Mouse (Mus musculus): ENCODE data around the gene Bckdk. TPM values are rescaled to one million over a fixed set of nuclear protein-coding genes. Genes with fewer than 3 reads are reported as not detected.
"Not testable (repeated sequence)": the region's sequence is repeated elsewhere in the genome, so short reads cannot be mapped to it uniquely, and the experiment has no call there.

The Bckdk gene
- total RNA-seq, 1 experiment from 2014 or later: 10.0 TPM

GRCm38 (mm10) chr7:127894480-127894879 lies 9.4 kb upstream of the Bckdk start:
- no peak for ATAC-seq (replicated peaks; ENCODE audit: insufficient number of reproducible peaks, low FRiP score, low TSS enrichment, poor library complexity, severe bottlenecking)

GRCm38 (mm10) chr7:127895442-127895841 lies 8.4 kb upstream of the Bckdk start, which contains the start of the genes Gm21974 and Vkorc1:
Gm21974 (minus strand) TSS chr7:127895454.
Vkorc1 (minus strand) TSS chr7:127895617.
- ATAC-seq (replicated peaks; ENCODE audit: insufficient number of reproducible peaks, low FRiP score, low TSS enrichment, poor library complexity, severe bottlenecking): peak; percentile 92

- not testable (repeated sequence) for ATAC-seq (replicated peaks; ENCODE audit: insufficient number of reproducible peaks, low FRiP score, low TSS enrichment, poor library complexity, severe bottlenecking)
These were observed 8.0 kb upstream of the Bckdk start for GRCm38 (mm10) chr7:127895891-127896290.

- 0 out of 2 replicates have a peak, but pooled peaks have one; percentile 30 for ATAC-seq (replicated peaks; ENCODE audit: insufficient number of reproducible peaks, low FRiP score, low TSS enrichment, poor library complexity, severe bottlenecking)
These were observed 7.5 kb upstream of the Bckdk start for GRCm38 (mm10) chr7:127896384-127896783.

GRCm38 (mm10) chr7:127897542-127897941 lies 6.3 kb upstream of the Bckdk start:
- no peak for ATAC-seq (replicated peaks; ENCODE audit: insufficient number of reproducible peaks, low FRiP score, low TSS enrichment, poor library complexity, severe bottlenecking)

GRCm38 (mm10) chr7:127898179-127898956 lies 5.5 kb upstream of the Bckdk start:
- no peak for ATAC-seq (replicated peaks; ENCODE audit: insufficient number of reproducible peaks, low FRiP score, low TSS enrichment, poor library complexity, severe bottlenecking)

GRCm38 (mm10) chr7:127899997-127900396 lies 3.9 kb upstream of the Bckdk start:
- no peak for ATAC-seq (replicated peaks; ENCODE audit: insufficient number of reproducible peaks, low FRiP score, low TSS enrichment, poor library complexity, severe bottlenecking)

GRCm38 (mm10) chr7:127901772-127902171 lies 2.1 kb upstream of the Bckdk start:
- no peak for ATAC-seq (replicated peaks; ENCODE audit: insufficient number of reproducible peaks, low FRiP score, low TSS enrichment, poor library complexity, severe bottlenecking)

- no peak for ATAC-seq (replicated peaks; ENCODE audit: insufficient number of reproducible peaks, low FRiP score, low TSS enrichment, poor library complexity, severe bottlenecking)
These were observed 4.1 kb downstream of the Bckdk start for GRCm38 (mm10) chr7:127907939-127908338.

GRCm38 (mm10) chr7:127908656-127909055 lies 4.8 kb downstream of the Bckdk start:
- no peak for ATAC-seq (replicated peaks; ENCODE audit: insufficient number of reproducible peaks, low FRiP score, low TSS enrichment, poor library complexity, severe bottlenecking)

- peak; percentile 99 for ATAC-seq (replicated peaks; ENCODE audit: insufficient number of reproducible peaks, low FRiP score, low TSS enrichment, poor library complexity, severe bottlenecking)
These were observed 8.4 kb downstream of the Bckdk start, which contains the start of gene Kat8 for GRCm38 (mm10) chr7:127912190-127912871. Kat8 (plus strand) TSS chr7:127912516.

- ATAC-seq (replicated peaks; ENCODE audit: insufficient number of reproducible peaks, low FRiP score, low TSS enrichment, poor library complexity, severe bottlenecking): no peak
These were observed 9.1 kb downstream of the Bckdk start for GRCm38 (mm10) chr7:127912938-127913337.

GRCm38 (mm10) chr7:127915293-127915692 lies 11.4 kb downstream of the Bckdk start:
- no peak for ATAC-seq (replicated peaks; ENCODE audit: insufficient number of reproducible peaks, low FRiP score, low TSS enrichment, poor library complexity, severe bottlenecking)

GRCm38 (mm10) chr7:127918203-127918602 lies 14.3 kb downstream of the Bckdk start:
- no peak for ATAC-seq (replicated peaks; ENCODE audit: insufficient number of reproducible peaks, low FRiP score, low TSS enrichment, poor library complexity, severe bottlenecking)

- ATAC-seq (replicated peaks; ENCODE audit: insufficient number of reproducible peaks, low FRiP score, low TSS enrichment, poor library complexity, severe bottlenecking): no peak
These were observed 15.4 kb downstream of the Bckdk start for GRCm38 (mm10) chr7:127919290-127919689.

- ATAC-seq (replicated peaks; ENCODE audit: insufficient number of reproducible peaks, low FRiP score, low TSS enrichment, poor library complexity, severe bottlenecking): no peak
These were observed 17.6 kb downstream of the Bckdk start for GRCm38 (mm10) chr7:127921516-127921915.

- peak; percentile 77 for ATAC-seq (replicated peaks; ENCODE audit: insufficient number of reproducible peaks, low FRiP score, low TSS enrichment, poor library complexity, severe bottlenecking)
These were observed 18.8 kb downstream of the Bckdk start for GRCm38 (mm10) chr7:127922451-127923275.

GRCm38 (mm10) chr7:127923714-127924113 lies 19.8 kb downstream of the Bckdk start:
- no peak for ATAC-seq (replicated peaks; ENCODE audit: insufficient number of reproducible peaks, low FRiP score, low TSS enrichment, poor library complexity, severe bottlenecking)

GRCm38 (mm10) chr7:127925252-127925651 lies 21.4 kb downstream of the Bckdk start:
- no peak for ATAC-seq (replicated peaks; ENCODE audit: insufficient number of reproducible peaks, low FRiP score, low TSS enrichment, poor library complexity, severe bottlenecking)

All from monocyte, adult 5-6 weeks (primary cell).